Mouse (Mus musculus) stomach, postnatal 0 days (tissue): Measurements from ENCODE around the gene Garem2.

Experiments
- CTCF ChIP-seq: IDR thresholded peaks from 2 replicates; pipeline ENCODE4 v1.5.1; 2016; ENCODE audit warnings: antibody characterized with exemption, low read depth, mild to moderate bottlenecking, moderate library complexity
- EP300 ChIP-seq: optimal IDR thresholded peaks from 2 replicates; pipeline ENCODE3; 2016; ENCODE audit warnings: antibody characterized with exemption

GRCm38 (mm10) chr5:30119163-30119562, 14.2 kb downstream of the Garem2 start:
- TF ChIP-seq CTCF (no peak), EP300 (no peak)
